Mouse (Mus musculus): ENCODE data around the gene Trabd2b. TPM values are rescaled to one million over a fixed set of nuclear protein-coding genes. Genes with fewer than 3 reads are reported as not detected.

Gene Trabd2b
- polyA plus RNA-seq, 1 experiment from 2014 or later = 0.37 TPM

DNA sequence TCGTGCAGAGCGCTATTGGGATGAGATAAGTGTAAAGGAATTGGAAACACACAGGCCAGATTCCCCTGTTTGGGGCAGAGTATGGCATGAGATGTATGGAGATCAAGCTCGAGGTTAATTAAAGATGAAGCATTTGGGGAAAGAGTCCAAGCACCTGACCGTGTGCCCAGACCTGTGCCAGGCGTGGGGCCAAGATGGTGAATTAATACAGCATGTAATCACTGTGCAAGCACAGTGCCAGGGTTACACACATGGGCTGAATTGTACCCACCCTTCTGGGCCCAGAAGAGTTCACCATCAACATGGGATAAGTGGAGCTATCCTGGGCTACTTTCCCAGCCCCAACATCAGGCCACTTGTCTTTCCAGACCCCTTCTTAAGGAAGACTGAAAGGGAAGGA lies 205.5 kb downstream of the Trabd2b start:
- ATAC-seq (no peak), DNase-seq (ENCODE audit: low spot score) (no peak)
- 74% methylated on average over 5 of the region's 5 CpGs for WGBS
- Histone ChIP-seq H3K4me1 (ENCODE audit: control insufficient read depth, insufficient read depth, low read length) (no peaks in the 10 kb centered on the region), H3K9me3 (replicated peaks; ENCODE audit: control insufficient read depth, low read length) (no peaks in the 10 kb centered on the region), H3K36me3 (ENCODE audit: control insufficient read depth, insufficient read depth, low read length) (no peaks in the 10 kb centered on the region), H3K4me2 (ENCODE audit: low read length) (no peak overlapping the region), H3K9ac (ENCODE audit: low read length) (no peak overlapping the region), H3K27me3 (replicated peaks; ENCODE audit: control insufficient read depth, insufficient read depth, low read length) (no peaks in the 10 kb centered on the region), H3K4me3 (ENCODE audit: low read depth, low read length) (no peak overlapping the region), H3K27ac (ENCODE audit: low read depth, low read length) (no peak overlapping the region)

DNA sequence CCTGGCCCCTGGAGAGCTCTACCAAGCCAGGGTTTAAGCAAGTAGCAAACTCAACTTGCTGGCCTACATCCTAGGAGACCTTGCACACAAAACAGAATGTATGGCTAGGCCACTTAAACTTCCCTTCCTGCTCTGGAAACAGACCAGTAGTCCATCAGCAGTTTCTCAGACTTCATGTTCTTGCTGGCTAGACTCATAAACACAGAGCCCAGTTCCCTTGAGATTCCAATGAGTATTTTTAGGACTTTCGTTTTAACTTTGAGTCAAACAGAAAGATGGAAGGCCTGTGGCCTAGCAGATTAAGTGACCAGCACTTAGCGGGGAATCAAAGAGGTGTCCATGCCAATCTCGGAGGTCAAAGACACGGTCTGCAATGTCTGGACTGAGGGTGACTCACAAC lies 206.3 kb downstream of the Trabd2b start:
- ATAC-seq = no peak
- Histone ChIP-seq H3K27me3 (replicated peaks; ENCODE audit: control insufficient read depth, insufficient read depth, low read length) (no peaks in the 10 kb centered on the region), H3K4me2 (ENCODE audit: low read length) (no peak overlapping the region), H3K27ac (ENCODE audit: low read depth, low read length) (no peak overlapping the region), H3K4me1 (ENCODE audit: control insufficient read depth, insufficient read depth, low read length) (no peaks in the 10 kb centered on the region), H3K9me3 (replicated peaks; ENCODE audit: control insufficient read depth, low read length) (no peaks in the 10 kb centered on the region), H3K36me3 (ENCODE audit: control insufficient read depth, insufficient read depth, low read length) (no peaks in the 10 kb centered on the region), H3K9ac (ENCODE audit: low read length) (no peak overlapping the region), H3K4me3 (ENCODE audit: low read depth, low read length) (no peak overlapping the region)
- DNase-seq (ENCODE audit: low spot score) = no peak
- 88% methylated on average over 4 of the region's 4 CpGs for WGBS

DNA sequence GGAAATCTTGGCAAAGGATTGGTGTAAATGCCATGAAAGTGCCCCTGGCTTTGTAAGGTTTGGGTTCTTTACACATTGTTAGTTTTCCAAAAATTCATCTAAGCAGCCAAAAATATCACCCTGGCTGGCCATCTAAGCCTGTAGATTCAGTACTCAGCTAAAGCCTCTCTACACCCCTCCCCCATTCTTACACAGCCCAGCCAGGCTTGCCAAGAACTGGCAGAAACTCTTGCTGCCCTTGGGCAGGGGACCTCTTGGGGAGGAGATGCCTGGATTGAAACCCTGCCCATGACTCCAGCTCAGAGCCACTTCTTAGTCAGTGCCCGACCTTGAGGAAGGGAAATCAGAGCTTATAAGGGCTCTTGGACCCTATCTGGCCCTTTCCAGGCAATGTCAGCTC lies 207.6 kb downstream of the Trabd2b start:
- ATAC-seq (no peak), DNase-seq (ENCODE audit: low spot score) (no peak)
- 63% methylated on average over 1 of the region's 1 CpGs for WGBS
- Histone ChIP-seq H3K4me3 (ENCODE audit: low read depth, low read length) (no peak overlapping the region), H3K36me3 (ENCODE audit: control insufficient read depth, insufficient read depth, low read length) (no peaks in the 10 kb centered on the region), H3K4me2 (ENCODE audit: low read length) (no peak overlapping the region), H3K4me1 (ENCODE audit: control insufficient read depth, insufficient read depth, low read length) (no peaks in the 10 kb centered on the region), H3K27me3 (replicated peaks; ENCODE audit: control insufficient read depth, insufficient read depth, low read length) (no peaks in the 10 kb centered on the region), H3K27ac (ENCODE audit: low read depth, low read length) (no peak overlapping the region), H3K9me3 (replicated peaks; ENCODE audit: control insufficient read depth, low read length) (no peaks in the 10 kb centered on the region), H3K9ac (ENCODE audit: low read length) (no peak overlapping the region)

DNA sequence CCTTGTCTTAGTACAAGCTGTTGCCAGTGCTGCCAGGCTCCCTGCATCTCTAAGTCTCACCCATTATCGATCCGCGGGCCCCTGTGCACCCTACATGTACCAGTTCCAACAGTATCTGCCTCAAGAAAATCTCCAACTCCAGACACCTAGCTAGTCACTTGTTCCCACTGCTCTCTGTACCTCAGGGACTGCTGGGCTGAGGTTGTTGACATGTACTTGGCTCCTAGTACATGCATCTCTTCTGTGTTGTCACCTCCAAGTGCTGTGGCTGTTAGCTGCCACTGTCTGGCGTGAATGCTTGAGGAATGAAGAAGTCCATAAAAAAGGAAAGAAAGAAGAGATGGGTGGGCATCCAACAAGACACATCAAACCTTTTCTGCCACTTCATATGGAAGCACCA lies 209.2 kb downstream of the Trabd2b start:
- H3K4me3 ChIP-seq (ENCODE audit: low read depth, low read length) = no peak overlapping the region

DNA sequence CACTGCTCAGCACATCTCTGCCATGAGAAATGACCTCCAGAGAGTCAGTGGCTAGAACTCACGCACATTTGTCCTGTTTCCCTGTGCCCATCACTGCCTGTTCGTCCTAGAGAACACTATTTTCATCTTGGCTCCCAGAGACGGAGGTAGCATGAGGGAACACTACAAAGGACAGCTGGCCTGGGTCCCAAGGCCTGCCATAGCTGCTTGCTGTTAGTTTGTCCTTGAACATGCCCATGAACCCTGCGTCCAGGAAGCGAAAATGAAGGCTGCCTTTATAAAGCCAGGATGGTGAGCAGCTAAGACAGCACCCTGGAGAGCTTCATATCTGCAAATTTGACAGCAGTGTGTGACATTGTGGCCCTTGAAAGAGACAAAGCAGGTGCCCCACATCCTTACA lies 216.4 kb downstream of the Trabd2b start:
- no peak overlapping the region for H3K27ac ChIP-seq (ENCODE audit: low read depth, low read length)

More for the DNA sequence above, 209.2 kb downstream of the Trabd2b start:
- Histone ChIP-seq H3K9ac (ENCODE audit: low read length) (no peak overlapping the region), H3K4me1 (ENCODE audit: control insufficient read depth, insufficient read depth, low read length) (no peaks in the 10 kb centered on the region), H3K36me3 (ENCODE audit: control insufficient read depth, insufficient read depth, low read length) (no peaks in the 10 kb centered on the region), H3K27me3 (replicated peaks; ENCODE audit: control insufficient read depth, insufficient read depth, low read length) (no peaks in the 10 kb centered on the region), H3K4me2 (ENCODE audit: low read length) (no peak overlapping the region), H3K27ac (ENCODE audit: low read depth, low read length) (no peak overlapping the region), H3K9me3 (replicated peaks; ENCODE audit: control insufficient read depth, low read length) (no peaks in the 10 kb centered on the region)
- 91% methylated on average over 4 of the region's 4 CpGs for WGBS
- ATAC-seq (no peak), DNase-seq (ENCODE audit: low spot score) (no peak)

DNA sequence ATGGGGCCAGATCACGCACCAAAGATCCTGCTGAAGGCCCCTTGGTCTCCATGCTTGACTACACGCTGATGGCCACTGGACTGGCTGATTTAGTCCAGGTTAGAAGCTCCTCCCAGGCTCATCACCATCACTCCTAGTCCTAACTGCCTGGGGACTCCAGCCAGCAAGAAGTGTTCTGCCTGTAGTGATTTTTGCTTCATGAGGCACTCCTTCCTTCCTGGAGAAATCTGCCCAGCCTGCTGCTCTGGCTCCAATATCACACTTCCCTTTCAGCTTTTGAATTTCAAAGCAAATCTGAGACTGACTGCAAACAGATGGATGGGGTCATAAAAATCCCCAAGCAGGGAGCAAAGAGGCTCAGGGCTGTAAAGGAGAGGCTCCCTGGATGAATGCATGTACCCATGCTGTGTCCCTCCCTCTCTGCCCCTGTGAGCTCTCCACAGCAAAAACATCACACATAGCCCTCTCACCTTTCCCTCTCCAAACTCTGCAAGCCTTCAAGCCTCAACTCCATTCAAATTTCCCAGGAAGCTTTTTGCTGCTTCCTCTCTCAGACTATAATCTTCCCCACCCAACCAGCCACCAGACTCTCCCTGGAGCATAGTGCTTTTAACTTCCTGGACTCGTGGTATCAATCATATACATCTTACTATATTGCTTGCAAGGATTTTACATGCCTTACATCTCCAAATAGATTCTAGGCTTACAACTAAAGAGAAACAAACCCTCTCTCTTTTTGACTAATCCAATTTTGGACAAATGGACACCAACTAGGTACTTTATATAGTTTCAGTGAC lies 217.8 kb downstream of the Trabd2b start:
- Histone ChIP-seq H3K27me3 (replicated peaks; ENCODE audit: control insufficient read depth, insufficient read depth, low read length) (no peaks in the 10 kb centered on the region), H3K27ac (ENCODE audit: low read depth, low read length) (no peak overlapping the region), H3K36me3 (ENCODE audit: control insufficient read depth, insufficient read depth, low read length) (no peaks in the 10 kb centered on the region), H3K9me3 (replicated peaks; ENCODE audit: control insufficient read depth, low read length) (no peaks in the 10 kb centered on the region), H3K4me3 (ENCODE audit: low read depth, low read length) (no peak overlapping the region), H3K4me2 (ENCODE audit: low read length) (no peak overlapping the region), H3K9ac (ENCODE audit: low read length) (no peak overlapping the region), H3K4me1 (ENCODE audit: control insufficient read depth, insufficient read depth, low read length) (no peaks in the 10 kb centered on the region)
- WGBS = 66% methylated on average over 3 of the region's 3 CpGs
- DNase-seq (ENCODE audit: low spot score) = no peak
- ATAC-seq = no peak

More for the DNA sequence above, 216.4 kb downstream of the Trabd2b start:
- Histone ChIP-seq H3K27me3 (replicated peaks; ENCODE audit: control insufficient read depth, insufficient read depth, low read length) (no peaks in the 10 kb centered on the region), H3K4me1 (ENCODE audit: control insufficient read depth, insufficient read depth, low read length) (no peaks in the 10 kb centered on the region), H3K4me3 (ENCODE audit: low read depth, low read length) (no peak overlapping the region), H3K36me3 (ENCODE audit: control insufficient read depth, insufficient read depth, low read length) (no peaks in the 10 kb centered on the region), H3K4me2 (ENCODE audit: low read length) (no peak overlapping the region), H3K9me3 (replicated peaks; ENCODE audit: control insufficient read depth, low read length) (no peaks in the 10 kb centered on the region), H3K9ac (ENCODE audit: low read length) (no peak overlapping the region)
- DNase-seq (ENCODE audit: low spot score) = no peak
- 70% methylated on average over 5 of the region's 5 CpGs for WGBS
- no peak for ATAC-seq

DNA sequence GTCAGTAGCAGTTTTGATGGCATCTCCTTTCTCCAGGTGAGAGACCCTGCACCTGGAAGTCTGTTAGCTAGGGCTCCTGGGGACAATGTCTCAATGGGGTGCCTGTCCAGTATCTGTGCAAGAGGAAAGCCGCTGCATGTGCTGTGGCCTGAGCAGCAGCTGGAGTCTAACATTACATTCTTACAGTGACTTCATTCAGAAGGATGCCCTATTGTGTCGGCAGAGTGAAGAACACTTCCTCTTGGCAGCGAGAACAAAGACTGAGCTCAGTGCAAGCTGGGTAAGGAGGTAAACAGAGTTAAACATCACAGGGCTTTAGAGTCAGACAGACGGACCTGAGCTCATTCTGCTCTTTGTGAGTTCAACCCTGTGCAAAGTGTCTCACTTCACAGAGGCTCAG lies 218.8 kb downstream of the Trabd2b start:
- WGBS = 7% methylated on average over 4 of the region's 4 CpGs
- no peak overlapping the region for H3K9ac ChIP-seq (ENCODE audit: low read length)
- ATAC-seq = peak; percentile 44; the same call in 1 of the 2 replicates

DNA sequence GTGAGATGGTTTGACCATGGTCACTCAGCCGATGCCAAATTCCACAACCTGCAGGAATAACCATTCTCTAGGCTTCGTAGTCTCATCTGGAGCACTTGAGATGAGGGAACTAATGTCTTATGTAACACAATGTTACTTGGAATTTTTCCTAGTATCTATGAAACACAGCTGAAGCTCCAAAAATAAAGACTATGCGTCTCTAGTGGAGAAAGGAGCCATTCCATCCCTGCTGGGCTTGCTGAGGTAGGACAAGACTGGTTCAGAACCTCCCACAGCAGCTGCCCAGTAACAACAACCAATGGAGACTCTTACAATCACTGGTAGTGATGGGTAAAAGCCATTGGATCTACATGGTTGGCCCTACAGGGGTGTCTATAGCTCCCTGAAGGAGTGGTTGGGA lies 219.4 kb downstream of the Trabd2b start:
- DNase-seq (ENCODE audit: low spot score) = no peak
- Histone ChIP-seq H3K4me1 (ENCODE audit: control insufficient read depth, insufficient read depth, low read length) (no peaks in the 10 kb centered on the region), H3K27ac (ENCODE audit: low read depth, low read length) (no peak overlapping the region), H3K27me3 (replicated peaks; ENCODE audit: control insufficient read depth, insufficient read depth, low read length) (no peaks in the 10 kb centered on the region), H3K9ac (ENCODE audit: low read length) (no peak overlapping the region), H3K4me2 (ENCODE audit: low read length) (no peak overlapping the region), H3K4me3 (ENCODE audit: low read depth, low read length) (no peak overlapping the region), H3K36me3 (ENCODE audit: control insufficient read depth, insufficient read depth, low read length) (no peaks in the 10 kb centered on the region), H3K9me3 (replicated peaks; ENCODE audit: control insufficient read depth, low read length) (no peaks in the 10 kb centered on the region)
- 89% methylated on average over 3 of the region's 3 CpGs for WGBS
- ATAC-seq = no peak

More for the DNA sequence above, 218.8 kb downstream of the Trabd2b start:
- Histone ChIP-seq H3K27ac (ENCODE audit: low read depth, low read length) (no peak overlapping the region), H3K4me2 (ENCODE audit: low read length) (no peak overlapping the region), H3K9me3 (replicated peaks; ENCODE audit: control insufficient read depth, low read length) (no peaks in the 10 kb centered on the region), H3K4me1 (ENCODE audit: control insufficient read depth, insufficient read depth, low read length) (no peaks in the 10 kb centered on the region), H3K36me3 (ENCODE audit: control insufficient read depth, insufficient read depth, low read length) (no peaks in the 10 kb centered on the region), H3K27me3 (replicated peaks; ENCODE audit: control insufficient read depth, insufficient read depth, low read length) (no peaks in the 10 kb centered on the region), H3K4me3 (ENCODE audit: low read depth, low read length) (no peak overlapping the region)
- peak; percentile 36 for DNase-seq (ENCODE audit: low spot score)

DNA sequence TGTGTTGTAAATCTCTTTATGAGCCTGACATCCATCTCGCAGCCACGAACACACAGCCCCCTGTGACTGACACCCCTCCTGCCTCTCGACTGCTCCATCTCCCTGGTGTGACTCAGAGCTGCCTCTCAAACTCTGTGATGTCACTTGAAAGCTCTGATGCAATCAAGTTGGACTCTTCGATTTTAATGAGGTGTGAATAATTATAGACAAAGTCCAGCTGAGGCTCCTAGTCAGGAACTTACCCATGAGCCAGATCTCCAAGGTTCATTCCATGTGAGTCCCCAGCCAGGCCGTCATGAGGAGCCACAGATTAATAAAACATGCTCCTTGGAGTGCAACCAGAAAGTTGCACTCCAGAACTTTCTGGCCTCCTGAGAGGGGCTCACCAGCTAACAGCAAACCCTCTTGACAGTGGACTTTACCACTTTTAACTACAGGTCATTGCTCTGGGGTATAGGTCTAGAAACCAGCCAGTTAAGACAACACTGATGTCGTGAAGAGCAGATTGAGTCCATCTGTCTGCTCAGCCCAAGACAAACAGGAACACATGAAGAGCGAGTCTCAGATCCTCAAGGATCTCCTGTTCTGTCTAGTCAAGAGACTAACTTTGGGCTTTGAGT lies 221.3 kb downstream of the Trabd2b start:
- Histone ChIP-seq H3K9me3 (replicated peaks; ENCODE audit: control insufficient read depth, low read length) (no peaks in the 10 kb centered on the region), H3K36me3 (ENCODE audit: control insufficient read depth, insufficient read depth, low read length) (no peaks in the 10 kb centered on the region), H3K27ac (ENCODE audit: low read depth, low read length) (no peak overlapping the region), H3K27me3 (replicated peaks; ENCODE audit: control insufficient read depth, insufficient read depth, low read length) (no peaks in the 10 kb centered on the region), H3K9ac (ENCODE audit: low read length) (no peak overlapping the region), H3K4me3 (ENCODE audit: low read depth, low read length) (no peak overlapping the region), H3K4me1 (ENCODE audit: control insufficient read depth, insufficient read depth, low read length) (no peaks in the 10 kb centered on the region), H3K4me2 (ENCODE audit: low read length) (no peak overlapping the region)
- DNase-seq (ENCODE audit: low spot score) (no peak), ATAC-seq (no peak)
- 78% methylated on average over 7 of the region's 7 CpGs for WGBS

All from forebrain, embryonic 14.5 days (tissue).